Mouse (Mus musculus) c-Kit-positive CD71-positive TER-119-positive erythroid progenitor cells, embryonic 14.5 days (primary cell): ENCODE results near the gene Nhlrc4.

Experiments used
- DNase-seq: peaks from one replicate; pipeline ENCODE4 v3.0.0-alpha.2; 2013; ENCODE audit warnings: low spot score

Gene Nhlrc4

GRCm38 (mm10) chr17:25944366-25945163 lies at the start of gene Nhlrc4, which contains the start of gene Pigq:
Gene Nhlrc4, minus strand, starts transcription at chr17:25944961.
Gene Pigq, minus strand, starts transcription at chr17:25944936.
- DNase-seq, result no peak

DNA sequence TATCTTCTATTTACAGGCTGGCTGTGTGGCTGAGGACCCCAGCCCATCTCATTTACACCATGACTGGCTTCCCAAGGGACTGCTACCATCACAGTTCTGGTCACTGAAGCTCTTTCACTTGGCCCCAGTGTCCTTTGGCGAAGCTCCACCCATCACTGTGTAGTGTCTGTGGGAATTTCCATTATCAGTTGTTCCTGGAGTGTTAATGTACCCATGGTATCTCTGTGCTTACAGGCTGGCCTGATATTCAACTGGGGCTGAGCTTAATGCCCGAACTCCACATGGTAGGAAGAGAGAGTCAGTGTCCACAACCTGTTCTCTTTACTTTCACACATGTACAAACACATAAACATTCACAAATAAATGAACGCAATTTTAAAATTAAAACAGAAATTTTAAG lies 48.7 kb upstream of the Nhlrc4 start:
- DNase-seq, result peak; percentile 48

DNA sequence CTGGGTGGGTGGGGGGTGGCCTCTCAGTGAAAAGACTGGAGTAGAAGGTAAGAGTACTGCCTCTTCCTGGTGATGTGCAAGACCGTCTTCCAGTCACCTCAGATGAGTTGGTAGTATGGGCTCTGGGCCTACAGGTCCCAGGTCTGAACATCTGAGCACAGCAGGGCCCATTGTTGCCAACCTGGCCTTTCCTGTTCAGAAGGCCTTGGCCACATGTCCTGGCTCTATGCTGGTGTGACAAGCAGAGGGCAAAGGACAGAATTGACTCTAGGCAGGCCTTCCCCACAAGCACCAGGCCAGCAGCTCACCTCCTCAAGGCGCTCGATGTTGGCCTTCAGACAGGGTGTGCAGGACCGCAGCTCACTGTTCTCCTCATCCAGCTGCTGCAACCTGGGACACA lies 47.5 kb upstream of the Nhlrc4 start:
- no peak for DNase-seq

GRCm38 (mm10) chr17:25990331-25990730 lies 45.6 kb upstream of the Nhlrc4 start:
- no peak for DNase-seq

GRCm38 (mm10) chr17:25985306-25986294 lies 40.8 kb upstream of the Nhlrc4 start, which contains the start of gene Capn15:
Gene Capn15, minus strand, starts transcription at chr17:25985796.
- DNase-seq, result peak; percentile 81

GRCm38 (mm10) chr17:25984556-25985305 lies 40.0 kb upstream of the Nhlrc4 start:
- no peak for DNase-seq

- DNase-seq, result no peak
Observed at GRCm38 (mm10) chr17:25984066-25984465, 39.3 kb upstream of the Nhlrc4 start.

- DNase-seq, result no peak
Observed at GRCm38 (mm10) chr17:25982913-25983312, 38.2 kb upstream of the Nhlrc4 start.

DNA sequence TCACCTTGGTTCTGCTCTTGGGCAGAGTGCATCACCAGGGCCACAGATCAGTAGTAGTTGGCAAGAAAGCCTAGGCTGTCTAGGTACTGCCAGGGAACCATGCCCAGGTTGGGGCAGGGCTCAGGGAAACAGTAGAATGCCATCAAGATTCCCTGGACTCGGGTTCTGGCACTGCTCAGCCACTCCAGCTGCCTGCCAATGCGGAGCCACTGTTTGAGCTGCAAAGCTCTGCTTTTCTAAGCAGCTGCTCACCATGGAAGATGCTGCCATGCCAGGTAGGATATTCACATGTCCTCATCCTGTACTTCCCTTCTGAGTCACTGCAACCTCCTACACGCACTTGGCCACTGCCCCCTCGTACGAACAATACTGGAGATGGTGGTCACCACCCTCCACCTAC lies 36.1 kb upstream of the Nhlrc4 start:
- no peak for DNase-seq

- DNase-seq, result no peak
Observed at GRCm38 (mm10) chr17:25979829-25980738, 35.3 kb upstream of the Nhlrc4 start.

GRCm38 (mm10) chr17:25970954-25971707 lies 26.4 kb upstream of the Nhlrc4 start:
- DNase-seq, result no peak

DNA sequence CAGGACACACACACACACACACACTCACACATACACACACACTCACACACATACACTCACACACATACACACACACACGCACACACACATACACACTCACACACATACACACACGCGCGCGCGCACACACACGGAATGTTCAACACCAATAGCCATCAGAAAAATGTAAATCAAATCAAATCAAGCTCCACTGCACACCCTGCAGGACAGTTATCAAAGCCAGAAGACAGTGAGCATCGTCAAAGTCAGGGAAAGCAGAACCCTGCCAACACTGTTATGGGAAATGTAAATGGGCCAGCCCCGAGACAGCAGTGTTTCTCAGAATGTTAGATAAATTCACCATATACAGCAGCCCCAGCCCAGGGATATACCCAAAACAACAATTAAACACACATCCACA lies 25.7 kb upstream of the Nhlrc4 start:
- DNase-seq, result no peak

- DNase-seq, result no peak
Observed at GRCm38 (mm10) chr17:25968176-25968575, 23.4 kb upstream of the Nhlrc4 start.

DNA sequence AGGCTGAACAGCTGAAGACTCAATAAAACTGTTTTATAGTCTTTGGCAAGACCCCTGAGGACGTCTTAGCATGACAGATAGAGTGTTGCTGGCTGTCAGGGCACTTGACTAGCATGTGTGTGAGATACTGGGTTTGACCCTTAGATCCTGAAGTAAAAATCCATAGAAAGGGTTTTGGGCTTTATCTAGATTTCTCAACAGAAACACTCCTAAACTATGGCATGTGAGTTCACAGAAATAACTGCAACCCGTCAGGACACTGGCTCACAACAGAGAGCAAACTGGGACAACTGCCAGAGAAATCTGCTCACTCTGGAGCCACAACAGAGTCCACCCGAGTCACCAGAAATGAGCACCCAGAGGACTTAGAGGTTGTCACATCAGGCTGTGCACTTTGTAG lies 22.9 kb upstream of the Nhlrc4 start:
- DNase-seq, result no peak

DNA sequence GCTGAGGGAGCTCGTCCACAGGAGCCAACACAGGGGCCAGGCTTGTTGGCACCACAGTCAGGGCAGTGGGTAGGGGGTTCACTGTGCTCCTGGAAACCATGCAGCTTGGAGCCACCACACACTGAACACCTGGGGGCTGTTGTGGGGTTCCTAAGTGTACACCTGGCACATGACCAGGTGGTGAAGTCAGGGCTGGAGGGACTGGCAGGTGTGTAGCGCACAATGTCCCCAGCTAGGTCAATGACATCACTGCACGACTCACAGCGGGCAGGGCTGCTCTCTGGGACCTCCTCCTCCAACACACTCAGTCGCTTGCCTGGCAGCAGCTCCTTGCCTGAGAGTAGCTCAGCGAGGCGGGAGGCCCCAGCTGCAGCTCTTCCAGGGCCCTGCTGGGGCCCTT lies 19.5 kb upstream of the Nhlrc4 start:
- DNase-seq, result no peak

DNA sequence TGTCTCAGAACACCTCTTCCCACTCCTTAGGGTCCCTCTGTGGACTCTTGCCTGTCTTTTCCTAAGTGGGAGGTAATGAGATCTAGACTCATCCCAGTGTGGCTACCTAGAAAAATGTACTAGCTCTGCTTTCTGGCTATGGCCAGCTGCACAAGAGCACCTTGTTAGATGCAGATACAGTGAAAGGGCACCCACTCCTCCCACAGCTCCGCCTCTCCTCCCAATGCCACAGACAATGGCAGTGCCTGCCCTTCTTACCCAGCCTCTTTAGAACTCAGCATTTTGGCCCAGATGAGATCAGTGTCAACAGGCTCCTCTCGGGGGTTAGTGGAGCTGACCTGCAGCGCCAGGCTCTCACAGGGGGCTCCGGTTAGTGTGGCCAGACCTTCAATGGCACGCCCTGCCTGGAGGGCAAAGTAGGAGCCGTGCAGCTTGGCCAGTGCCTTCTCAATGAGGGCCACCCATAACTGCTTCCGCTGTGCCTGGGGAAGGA lies 17.7 kb upstream of the Nhlrc4 start:
- DNase-seq, result no peak

- peak; percentile 85 for DNase-seq
Observed at GRCm38 (mm10) chr17:25961566-25961965, 16.8 kb upstream of the Nhlrc4 start.

DNA sequence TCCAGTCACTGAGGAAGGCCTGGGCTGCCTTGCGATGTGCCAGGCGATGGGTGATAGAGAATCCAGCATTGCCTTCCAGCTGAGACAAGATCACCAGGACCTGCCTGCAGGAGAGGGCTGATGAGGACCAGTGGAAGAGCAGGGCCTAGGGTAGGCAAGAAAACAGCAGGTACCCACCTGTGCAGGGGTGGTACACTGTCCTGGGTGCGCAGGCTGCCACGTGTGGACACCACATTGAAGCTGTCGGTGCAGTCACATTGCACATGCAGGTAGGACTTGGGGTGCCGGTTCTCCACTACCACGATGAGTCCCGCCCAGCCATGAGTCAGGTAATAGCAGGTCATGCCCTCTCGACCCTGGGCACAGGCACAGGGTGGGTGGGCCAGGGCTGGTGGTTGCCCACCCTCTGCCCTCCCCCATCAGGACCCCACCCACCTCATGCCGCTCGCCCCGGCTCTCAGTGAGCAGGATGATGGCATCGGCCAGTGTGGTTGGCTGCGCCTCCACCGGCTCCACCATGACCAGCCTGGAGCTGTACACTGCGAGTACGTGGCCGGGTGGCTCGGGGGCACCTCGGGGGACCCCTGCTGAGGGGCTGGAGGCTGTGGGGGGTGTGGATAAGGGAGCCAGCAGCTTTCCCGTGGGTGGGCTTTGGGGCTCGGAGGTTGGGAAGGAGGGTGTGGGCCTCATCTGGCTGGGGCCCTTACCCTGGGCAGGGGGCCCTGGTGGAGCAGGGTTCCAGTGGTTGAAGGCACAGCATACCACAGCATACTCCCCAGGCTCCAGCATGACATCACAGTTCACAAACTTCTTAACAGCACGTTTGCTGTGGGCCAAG lies 15.1 kb upstream of the Nhlrc4 start:
- DNase-seq, result no peak
